Mouse (Mus musculus): ENCODE data around the gene Pex19. TPM values are rescaled to one million over a fixed set of nuclear protein-coding genes. Genes with fewer than 3 reads are reported as not detected.

The Pex19 gene
- polyA plus RNA-seq (2015; fragmentation: Nextera tagmentation; extraction: Ambion mirVana) = 118 and 137 TPM in 2 replicates

DNA sequence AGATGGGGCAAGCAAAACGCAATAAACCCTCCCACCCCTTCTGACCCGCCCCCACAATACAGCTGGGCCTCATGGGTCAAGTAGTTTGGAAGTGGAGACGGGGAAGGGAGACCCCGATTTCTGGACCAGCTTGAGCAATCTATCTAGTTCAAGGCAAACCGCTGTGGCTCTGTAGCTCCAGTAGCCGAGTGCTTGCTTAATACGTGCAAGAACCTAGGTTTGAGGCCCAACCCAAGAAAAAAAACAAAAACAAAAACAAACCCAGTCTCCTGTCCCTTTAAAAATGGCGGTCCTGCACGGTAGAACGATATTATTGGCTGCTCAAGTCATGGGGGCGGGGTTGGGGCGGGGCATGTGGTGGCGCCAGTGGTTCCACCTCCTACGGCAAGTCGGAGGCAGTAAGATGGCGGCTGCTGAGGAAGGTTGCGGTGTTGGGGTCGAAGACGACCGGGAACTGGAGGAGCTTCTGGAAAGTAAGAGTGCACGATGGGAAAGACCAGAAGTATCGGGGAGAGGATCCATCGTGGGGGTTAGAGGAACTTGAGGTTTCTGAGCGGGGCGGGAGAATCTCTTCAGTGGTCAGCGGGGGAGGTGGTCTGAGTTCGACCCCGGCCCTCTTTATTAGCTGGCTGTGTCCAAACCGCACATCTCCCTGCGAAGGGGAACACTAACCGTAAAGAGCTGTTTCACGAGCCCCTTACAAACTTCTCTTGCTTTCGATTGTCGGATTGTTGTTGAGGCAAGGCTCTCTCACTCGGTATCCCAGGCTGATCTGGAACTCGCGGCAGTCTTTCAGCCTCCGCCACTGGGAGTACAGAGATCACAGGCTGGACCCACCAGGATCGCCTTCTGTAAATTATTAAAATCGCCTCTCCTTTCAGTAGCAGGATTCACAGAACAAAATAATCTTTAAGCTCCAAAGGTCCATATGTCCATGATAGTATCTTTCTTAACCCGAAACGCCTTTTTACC is at the start of gene Pex19:
TSS of gene Pex19 (plus strand) at position 380 of the 972 bp plus-strand sequence.
- peaks cover 16% of the 10 kb centered on the region for H3K4me1 ChIP-seq
- peak within 1 kb of the TSS; percentile 89 for H3K4me2 ChIP-seq
- H3K27me3 ChIP-seq = no peaks in the 10 kb centered on the region
- WGBS = 2% methylated on average over 42 of the region's 42 CpGs
- ATAC-seq (ENCODE audit: insufficient number of reproducible peaks, low FRiP score, low TSS enrichment, low read depth) = peak; percentile 94
- H3K9me3 ChIP-seq = no peaks in the 10 kb centered on the region
- H3K36me3 ChIP-seq = peaks cover 54% of the 10 kb centered on the region
- peak within 1 kb of the TSS; percentile 84 for H3K4me3 ChIP-seq
- H3K9ac ChIP-seq = peak within 1 kb of the TSS; percentile 85
- H3K27ac ChIP-seq = peak within 1 kb of the TSS; percentile 73

DNA sequence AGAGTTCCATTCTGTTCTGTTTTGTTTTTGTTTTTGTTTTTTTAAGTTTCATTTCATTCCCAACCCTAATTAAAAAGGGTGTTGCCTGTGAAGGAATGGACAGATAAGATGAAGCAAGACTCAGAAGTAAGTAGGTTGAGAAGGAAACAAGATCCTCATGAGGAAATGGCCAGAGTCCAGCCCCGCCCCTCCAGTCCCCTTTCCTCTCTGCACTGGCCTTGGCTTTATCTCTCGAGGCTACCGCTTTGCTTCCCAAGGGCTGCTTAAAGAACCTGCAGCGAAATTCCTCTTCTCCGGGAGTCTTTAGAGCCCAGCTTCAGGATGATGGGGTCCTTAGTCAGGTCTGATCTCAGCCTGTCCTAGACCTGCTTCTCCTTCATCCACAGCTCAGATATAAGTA is 48.6 kb upstream of the Pex19 start:
- peaks cover 6% of the 10 kb centered on the region for H3K4me1 ChIP-seq
- H3K9ac ChIP-seq = no peak overlapping the region
- H3K4me2 ChIP-seq = no peak overlapping the region
- peaks cover 59% of the 10 kb centered on the region for H3K36me3 ChIP-seq
- 79% methylated on average over 5 of the region's 5 CpGs for WGBS
- no peaks in the 10 kb centered on the region for H3K27me3 ChIP-seq
- H3K9me3 ChIP-seq = no peaks in the 10 kb centered on the region
- no peak for ATAC-seq (ENCODE audit: insufficient number of reproducible peaks, low FRiP score, low TSS enrichment, low read depth)
- no peak overlapping the region for H3K4me3 ChIP-seq
- H3K27ac ChIP-seq = no peak overlapping the region

DNA sequence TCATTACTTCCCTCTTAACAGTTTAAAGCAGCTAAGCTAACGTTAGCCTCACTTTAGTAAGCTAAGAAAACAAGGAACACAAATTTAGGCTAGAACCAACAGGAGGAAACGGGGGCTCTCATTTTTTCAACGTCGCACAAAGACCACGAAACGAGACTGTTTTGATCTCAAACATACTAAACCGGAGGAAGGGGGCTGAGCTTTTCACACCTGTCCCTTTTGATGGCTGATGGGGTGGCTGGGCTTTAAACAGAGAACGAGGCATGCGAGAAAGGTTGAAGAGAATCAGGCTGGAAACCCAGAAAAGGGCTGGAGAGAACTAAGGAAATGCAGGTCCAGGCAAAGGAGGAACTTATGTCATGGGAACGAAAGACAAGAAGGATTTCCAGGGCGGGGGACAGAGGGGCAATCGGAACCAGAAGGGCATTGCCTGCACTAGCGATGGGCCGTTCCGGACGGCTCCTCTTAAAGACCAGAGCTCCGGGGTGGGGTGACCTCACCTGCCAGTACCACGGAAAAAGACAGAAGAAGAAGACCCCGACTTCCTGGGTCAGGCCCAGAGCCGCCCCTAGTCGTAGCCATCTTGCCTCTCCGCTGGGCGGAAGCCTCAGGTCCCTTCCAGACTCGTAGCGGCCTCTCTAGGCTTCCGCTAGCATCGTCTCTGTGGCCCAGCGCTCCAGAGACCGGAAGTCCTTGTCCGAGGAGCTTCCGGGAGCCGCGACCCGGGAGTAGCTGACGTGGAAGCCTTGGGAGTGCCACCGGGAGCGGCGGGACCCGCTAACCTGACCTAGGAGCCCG is 44.3 kb upstream of the Pex19 start, which contains the start of the genes Copa and Ncstn:
TSS of gene Copa (plus strand) at position 429 of the 798 bp plus-strand sequence.
TSS of gene Ncstn (minus strand) at position 695 of the 798 bp plus-strand sequence.
- Histone ChIP-seq H3K4me3 (peak within 1 kb of the TSS; percentile 85), H3K27ac (peak within 1 kb of the TSS; percentile 83), H3K9ac (peak within 1 kb of the TSS; percentile 77), H3K9me3 (no peaks in the 10 kb centered on the region), H3K36me3 (peaks cover 26% of the 10 kb centered on the region), H3K4me2 (peak within 1 kb of the TSS; percentile 49), H3K27me3 (no peaks in the 10 kb centered on the region), H3K4me1 (peaks cover 18% of the 10 kb centered on the region)
- under 1% methylated on average over 40 of the region's 40 CpGs for WGBS
- ATAC-seq (ENCODE audit: insufficient number of reproducible peaks, low FRiP score, low TSS enrichment, low read depth) = peak; percentile 97

DNA sequence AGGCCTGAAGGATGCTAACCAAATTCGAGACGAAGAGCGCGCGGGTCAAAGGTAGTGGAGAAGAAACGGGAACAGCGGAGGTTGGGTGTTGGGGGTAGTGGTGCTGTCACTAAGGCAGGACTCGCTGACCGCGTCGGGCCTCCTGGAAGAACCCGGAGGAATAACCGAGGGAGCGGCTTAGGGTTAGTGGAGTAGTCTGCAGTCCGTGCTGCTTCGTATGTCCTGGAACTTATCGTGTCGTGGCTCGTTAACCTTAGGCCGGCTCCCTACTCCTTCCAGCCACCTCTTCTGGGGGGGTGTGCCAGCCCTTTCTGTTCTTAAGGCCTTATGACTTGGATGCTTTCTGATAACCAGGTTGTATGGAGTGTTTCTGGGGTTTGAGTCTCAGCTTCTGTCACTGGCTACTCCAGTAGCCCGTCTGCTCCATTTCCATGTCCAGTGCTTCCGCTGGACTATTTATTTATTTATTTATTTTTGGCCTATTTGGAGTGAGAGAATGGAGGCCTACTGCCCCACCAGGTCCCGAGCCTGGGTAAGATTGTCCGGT is 43.6 kb upstream of the Pex19 start:
- Histone ChIP-seq H3K4me3 (peak overlapping the region; percentile 85), H3K4me2 (peak overlapping the region; percentile 46), H3K9ac (peak overlapping the region; percentile 77), H3K9me3 (no peaks in the 10 kb centered on the region), H3K4me1 (peaks cover 18% of the 10 kb centered on the region), H3K27me3 (no peaks in the 10 kb centered on the region), H3K27ac (peak overlapping the region; percentile 83), H3K36me3 (peaks cover 21% of the 10 kb centered on the region)
- 1% methylated on average over 24 of the region's 24 CpGs for WGBS
- peak; percentile 53; the same call in 1 of the 2 replicates for ATAC-seq (ENCODE audit: insufficient number of reproducible peaks, low FRiP score, low TSS enrichment, low read depth)

DNA sequence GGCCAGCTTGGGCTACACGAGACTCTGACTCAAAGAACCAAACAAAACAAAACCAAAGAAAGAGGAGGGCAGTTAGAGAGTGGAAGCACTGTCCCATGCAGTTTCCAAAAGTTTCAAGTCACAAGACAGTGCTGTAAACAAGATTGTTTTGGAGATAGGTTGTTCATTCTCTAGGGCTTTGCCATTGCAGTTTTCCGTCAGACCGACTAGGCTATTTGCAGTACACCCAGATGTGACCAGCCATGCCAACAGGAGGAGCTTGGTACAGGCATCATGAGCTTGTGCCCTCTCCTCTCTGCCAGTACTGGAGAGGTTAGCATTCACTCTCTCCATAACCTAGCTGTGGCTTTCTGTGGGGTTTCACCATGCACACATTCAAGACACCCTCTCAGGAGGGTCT is 33.0 kb upstream of the Pex19 start:
- no peaks in the 10 kb centered on the region for H3K9me3 ChIP-seq
- H3K4me2 ChIP-seq = no peak overlapping the region
- no peak overlapping the region for H3K27ac ChIP-seq
- peaks cover 86% of the 10 kb centered on the region for H3K36me3 ChIP-seq
- H3K27me3 ChIP-seq = no peaks in the 10 kb centered on the region
- WGBS = 81% methylated on average over 3 of the region's 3 CpGs
- H3K4me1 ChIP-seq = no peaks in the 10 kb centered on the region
- no peak for ATAC-seq (ENCODE audit: insufficient number of reproducible peaks, low FRiP score, low TSS enrichment, low read depth)
- H3K4me3 ChIP-seq = no peak overlapping the region
- H3K9ac ChIP-seq = no peak overlapping the region

DNA sequence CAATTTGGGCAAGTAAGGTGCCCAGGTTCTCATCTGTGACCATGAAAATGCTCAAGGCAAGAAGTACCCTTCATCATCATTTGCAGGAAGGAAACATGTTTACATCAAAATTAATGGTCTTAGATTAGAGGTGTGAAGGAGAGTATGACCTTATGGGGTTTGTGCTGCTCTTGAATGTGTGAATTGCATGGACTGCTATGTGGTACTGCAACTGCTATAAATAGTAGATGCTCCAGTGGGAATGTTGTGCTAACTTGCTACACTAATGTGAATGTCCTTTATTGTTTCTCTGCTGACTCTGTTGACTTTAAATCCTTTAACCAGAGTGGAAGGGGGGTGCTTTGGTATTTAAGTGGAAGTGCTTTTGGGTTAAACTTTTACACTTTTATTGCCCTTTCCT is 32.3 kb upstream of the Pex19 start:
- H3K36me3 ChIP-seq = peaks cover 82% of the 10 kb centered on the region
- H3K27me3 ChIP-seq = no peaks in the 10 kb centered on the region
- H3K27ac ChIP-seq = no peak overlapping the region
- H3K9me3 ChIP-seq = no peaks in the 10 kb centered on the region
- no peak for ATAC-seq (ENCODE audit: insufficient number of reproducible peaks, low FRiP score, low TSS enrichment, low read depth)
- H3K9ac ChIP-seq = no peak overlapping the region
- H3K4me3 ChIP-seq = no peak overlapping the region
- H3K4me1 ChIP-seq = no peaks in the 10 kb centered on the region
- no peak overlapping the region for H3K4me2 ChIP-seq

DNA sequence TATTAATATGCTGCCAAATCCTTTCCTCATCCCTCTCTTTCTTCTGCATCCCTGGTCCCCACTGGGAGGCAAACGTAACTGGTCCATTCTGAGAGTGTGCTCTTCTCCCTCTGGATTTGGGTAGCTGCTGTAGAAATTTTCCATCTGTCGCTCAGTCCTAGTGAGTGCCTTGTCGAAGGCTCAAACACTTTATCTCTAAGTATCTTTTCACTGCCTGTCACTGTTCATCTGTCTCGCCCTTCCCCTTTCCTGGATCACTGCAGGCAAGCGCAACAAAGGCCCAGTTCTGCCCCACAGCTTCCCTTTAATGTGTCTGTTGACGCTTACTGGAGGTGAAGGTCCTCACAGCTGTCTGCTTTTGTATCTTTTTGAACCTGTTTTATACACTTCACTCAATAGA is 31.4 kb upstream of the Pex19 start:
- Histone ChIP-seq H3K9me3 (no peaks in the 10 kb centered on the region), H3K4me3 (no peak overlapping the region), H3K27ac (no peak overlapping the region), H3K9ac (no peak overlapping the region), H3K4me2 (no peak overlapping the region), H3K36me3 (peaks cover 78% of the 10 kb centered on the region), H3K27me3 (no peaks in the 10 kb centered on the region), H3K4me1 (no peaks in the 10 kb centered on the region)
- WGBS = 76% methylated on average over 6 of the region's 6 CpGs
- no peak for ATAC-seq (ENCODE audit: insufficient number of reproducible peaks, low FRiP score, low TSS enrichment, low read depth)

DNA sequence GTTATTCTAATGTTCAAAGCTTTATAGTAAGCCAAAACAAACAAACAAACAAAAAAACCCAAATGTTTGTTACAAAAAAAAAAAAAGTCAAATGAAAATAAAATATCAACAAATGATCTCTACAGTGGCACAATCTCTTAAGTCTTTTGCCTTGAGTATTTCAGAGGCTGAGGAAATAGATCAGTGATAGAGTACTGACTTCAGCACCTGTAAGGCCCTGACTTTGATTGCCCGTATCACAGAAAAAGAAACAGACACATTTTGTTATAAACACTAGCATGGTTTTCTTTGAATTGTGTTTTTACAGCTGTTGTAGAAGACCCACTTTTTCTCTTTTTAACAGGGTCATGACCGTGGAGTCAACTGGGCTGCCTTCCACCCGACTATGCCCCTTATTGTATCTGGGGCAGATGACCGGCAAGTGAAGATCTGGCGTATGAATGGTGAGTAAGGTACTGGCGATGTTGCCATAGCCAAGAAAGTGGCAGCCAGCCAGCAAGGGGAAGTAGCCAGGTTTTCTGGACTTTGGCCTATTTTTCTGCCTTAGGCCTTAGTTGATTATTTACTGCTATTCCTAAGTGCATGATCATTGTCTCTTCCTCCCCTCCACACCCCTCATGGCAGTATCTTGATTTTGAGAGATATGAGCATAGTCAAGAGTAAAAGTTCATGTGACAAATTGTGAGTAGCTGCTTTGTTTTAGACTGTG is 27.1 kb upstream of the Pex19 start:
- 87% methylated on average over 6 of the region's 6 CpGs for WGBS
- Histone ChIP-seq H3K27ac (no peak overlapping the region), H3K36me3 (peaks cover 79% of the 10 kb centered on the region), H3K27me3 (no peaks in the 10 kb centered on the region), H3K4me1 (no peaks in the 10 kb centered on the region), H3K4me2 (no peak overlapping the region), H3K9me3 (no peaks in the 10 kb centered on the region), H3K4me3 (no peak overlapping the region), H3K9ac (no peak overlapping the region)
- ATAC-seq (ENCODE audit: insufficient number of reproducible peaks, low FRiP score, low TSS enrichment, low read depth) = no peak

DNA sequence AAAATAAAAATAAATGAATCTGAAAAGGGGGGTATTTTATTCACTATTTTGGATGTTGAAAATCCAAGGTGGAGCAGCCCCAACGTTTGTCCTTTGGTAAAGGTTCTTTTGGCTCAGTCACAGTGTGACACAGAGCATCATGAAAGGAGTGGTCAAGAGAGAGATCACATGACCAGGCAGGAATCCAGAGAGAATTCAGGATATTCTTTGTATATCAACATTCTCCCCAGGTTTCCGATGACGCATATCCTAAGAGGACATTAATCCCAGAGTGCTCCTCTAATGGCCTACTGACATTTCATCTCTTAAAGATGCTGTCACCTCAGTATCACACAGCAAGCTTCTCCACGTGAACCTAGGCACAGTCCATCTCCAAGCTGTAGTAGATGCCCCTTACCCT is 22.9 kb upstream of the Pex19 start:
- Histone ChIP-seq H3K9ac (no peak overlapping the region), H3K9me3 (no peaks in the 10 kb centered on the region), H3K4me3 (no peak overlapping the region), H3K36me3 (peaks cover 86% of the 10 kb centered on the region), H3K4me2 (no peak overlapping the region), H3K27me3 (no peaks in the 10 kb centered on the region), H3K4me1 (no peaks in the 10 kb centered on the region), H3K27ac (no peak overlapping the region)
- ATAC-seq (ENCODE audit: insufficient number of reproducible peaks, low FRiP score, low TSS enrichment, low read depth) = no peak
- WGBS = 89% methylated on average over 4 of the region's 4 CpGs

DNA sequence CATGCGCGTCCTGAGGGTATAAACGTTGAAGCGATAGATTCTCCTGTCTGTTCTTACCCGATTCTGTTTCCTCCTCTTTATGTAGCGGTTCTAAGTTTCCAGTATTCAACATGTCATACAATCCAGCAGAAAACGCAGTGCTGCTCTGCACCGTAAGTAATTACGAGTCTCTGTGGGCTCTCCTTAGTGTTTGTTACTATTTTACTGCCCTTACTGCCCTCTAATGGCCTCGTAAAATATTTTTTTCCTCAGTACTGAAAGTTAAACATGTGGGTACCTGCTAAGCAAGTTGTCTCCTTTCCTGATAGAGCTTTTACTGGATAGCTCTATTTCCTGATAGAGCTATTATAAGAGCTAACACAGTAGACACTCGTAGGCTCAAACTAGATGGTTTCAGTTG is 21.5 kb upstream of the Pex19 start:
- Histone ChIP-seq H3K4me3 (no peak overlapping the region), H3K36me3 (peaks cover 92% of the 10 kb centered on the region), H3K27ac (no peak overlapping the region), H3K4me2 (no peak overlapping the region), H3K9ac (no peak overlapping the region), H3K4me1 (no peaks in the 10 kb centered on the region), H3K27me3 (no peaks in the 10 kb centered on the region), H3K9me3 (no peaks in the 10 kb centered on the region)
- 40% methylated on average over 11 of the region's 11 CpGs for WGBS
- ATAC-seq (ENCODE audit: insufficient number of reproducible peaks, low FRiP score, low TSS enrichment, low read depth) = no peak

DNA sequence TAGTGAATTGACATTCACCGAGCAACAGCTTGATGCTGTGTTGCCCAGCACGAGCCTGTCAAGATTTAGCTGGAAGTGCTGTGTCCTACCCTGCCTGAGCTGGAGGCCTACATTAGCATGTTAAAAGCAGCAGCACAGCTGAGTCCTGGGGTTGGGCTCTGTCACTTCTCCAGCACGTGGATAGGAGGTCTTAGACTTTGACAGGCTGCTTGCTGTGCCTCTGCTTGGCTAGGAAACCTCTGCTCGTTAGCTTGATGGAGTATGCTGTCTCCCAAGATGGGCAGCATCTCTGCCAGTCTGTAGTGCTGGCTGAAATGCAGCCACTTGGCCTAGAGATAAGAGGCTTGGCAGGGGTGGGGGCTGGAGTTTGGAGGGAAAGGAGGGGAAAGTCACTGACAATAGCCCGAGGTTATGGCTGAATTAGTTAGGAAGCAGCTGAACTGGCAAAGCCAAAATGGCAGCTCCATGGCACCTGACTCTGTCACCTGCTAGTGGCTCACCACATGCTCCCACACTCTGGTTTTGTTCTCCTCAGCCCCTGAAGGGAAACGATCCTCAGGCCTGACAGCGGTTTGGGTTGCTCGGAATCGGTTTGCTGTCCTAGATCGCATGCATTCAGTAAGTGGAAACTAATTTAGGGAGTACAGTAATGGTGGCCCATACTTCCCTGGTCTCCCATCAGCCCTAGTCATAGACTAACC is 18.6 kb upstream of the Pex19 start:
- Histone ChIP-seq H3K9me3 (no peaks in the 10 kb centered on the region), H3K27me3 (no peaks in the 10 kb centered on the region), H3K27ac (no peak overlapping the region), H3K4me2 (no peak overlapping the region), H3K36me3 (peaks cover 96% of the 10 kb centered on the region), H3K4me1 (no peaks in the 10 kb centered on the region), H3K4me3 (no peak overlapping the region), H3K9ac (no peak overlapping the region)
- ATAC-seq (ENCODE audit: insufficient number of reproducible peaks, low FRiP score, low TSS enrichment, low read depth) = no peak
- WGBS = 83% methylated on average over 10 of the region's 10 CpGs

All from limb, embryonic 15.5 days (tissue).